Mouse (Mus musculus) c-Kit-positive CD71-negative TER-119-negative erythroid progenitor cells, embryonic 14.5 days (primary cell): Measurements from ENCODE around the gene E130218I03Rik.

ENCODE experiments used
- DNase-seq: peaks from one replicate; pipeline ENCODE4 v3.0.0-alpha.2; 2013; ENCODE audit warnings: low read depth

Gene E130218I03Rik

GRCm38 (mm10) chr4:134243516-134244250 is at the start of gene E130218I03Rik:
Gene E130218I03Rik, plus strand, starts transcription at chr4:134243662.
- DNase-seq: no peak

- no peak for DNase-seq
Measured at GRCm38 (mm10) chr4:134199371-134199770, 44.1 kb upstream of the E130218I03Rik start.

GRCm38 (mm10) chr4:134202904-134203303 is 40.6 kb upstream of the E130218I03Rik start, which contains the start of gene Gm7534:
Gene Gm7534, minus strand, starts transcription at chr4:134203004.
- DNase-seq: no peak

GRCm38 (mm10) chr4:134203340-134203896 is 40.0 kb upstream of the E130218I03Rik start:
- no peak for DNase-seq

GRCm38 (mm10) chr4:134206488-134207053 is 36.9 kb upstream of the E130218I03Rik start:
- DNase-seq: no peak

GRCm38 (mm10) chr4:134222793-134223600 is 20.5 kb upstream of the E130218I03Rik start:
- no peak for DNase-seq

- no peak for DNase-seq
Measured at GRCm38 (mm10) chr4:134227194-134227593, 16.3 kb upstream of the E130218I03Rik start, which contains the start of gene Catsper4. Gene Catsper4, minus strand, starts transcription at chr4:134227383.

- DNase-seq: no peak
Measured at GRCm38 (mm10) chr4:134230431-134230830, 13.0 kb upstream of the E130218I03Rik start.

- no peak for DNase-seq
Measured at GRCm38 (mm10) chr4:134234876-134235275, 8.6 kb upstream of the E130218I03Rik start.

- DNase-seq: no peak
Measured at GRCm38 (mm10) chr4:134237582-134238278, 5.7 kb upstream of the E130218I03Rik start.

GRCm38 (mm10) chr4:134238279-134238651 is 5.2 kb upstream of the E130218I03Rik start, which contains the start of gene Cnksr1:
Gene Cnksr1, minus strand, starts transcription at chr4:134238399.
- no peak for DNase-seq

- no peak for DNase-seq
Measured at GRCm38 (mm10) chr4:134238686-134239085, 4.8 kb upstream of the E130218I03Rik start.

GRCm38 (mm10) chr4:134245148-134245843 is 1.8 kb downstream of the E130218I03Rik start, which contains the start of gene Zfp593:
Gene Zfp593, minus strand, starts transcription at chr4:134245592.
- DNase-seq: peak; percentile 89

- DNase-seq: no peak
Measured at GRCm38 (mm10) chr4:134246256-134246655, 2.8 kb downstream of the E130218I03Rik start.

GRCm38 (mm10) chr4:134246719-134247258 is 3.3 kb downstream of the E130218I03Rik start, which contains the start of gene Gm30191:
Gene Gm30191, plus strand, starts transcription at chr4:134246935.
- no peak for DNase-seq

- no peak for DNase-seq
Measured at GRCm38 (mm10) chr4:134249651-134250050, 6.2 kb downstream of the E130218I03Rik start.

GRCm38 (mm10) chr4:134250116-134250929 is 6.9 kb downstream of the E130218I03Rik start:
- no peak for DNase-seq

- DNase-seq: no peak
Measured at GRCm38 (mm10) chr4:134250930-134251240, 7.4 kb downstream of the E130218I03Rik start.

- no peak for DNase-seq
Measured at GRCm38 (mm10) chr4:134251241-134252130, 8.0 kb downstream of the E130218I03Rik start.
